Mouse (Mus musculus) kidney, postnatal 0 days (tissue): ENCODE measurements around the gene Myl6. TPM values are rescaled to one million over a fixed set of nuclear protein-coding genes. Genes with fewer than 3 reads are reported as not detected.
"Not testable (repeated sequence)": the region's sequence is repeated elsewhere in the genome, so short reads cannot be mapped to it uniquely, and the experiment has no call there.

Experiments used
- ATAC-seq: fragments of 200-750 bp; cut with Nextera tagmentation; replicated peaks from 2 replicates; pipeline ENCODE4 v1.8.0; 2017; ENCODE audit warnings: low read depth, moderate number of reproducible peaks, moderate TSS enrichment, moderate library complexity; ENCODE audit not compliant: low FRiP score
- DNase-seq: peaks from one replicate; pipeline ENCODE4 v3.0.0-alpha.2; 2016; ENCODE audit warnings: low spot score
- H3K27ac ChIP-seq: fragments of 300-500 bp; sonication (generic); 2 replicates; pipeline ENCODE4 v1.5.1; 2014; ENCODE audit warnings: mild to moderate bottlenecking
- H3K27me3 ChIP-seq: fragments of 300-500 bp; sonication (generic); 2 replicates; pipeline ENCODE4 v1.6.1; 2014; ENCODE audit warnings: low read length, mixed read lengths; ENCODE audit not compliant: insufficient read depth
- H3K36me3 ChIP-seq: fragments of 300-500 bp; sonication (generic); 2 replicates; pipeline ENCODE4 v1.6.1; 2014; ENCODE audit warnings: low read length, mixed read lengths; ENCODE audit not compliant: insufficient read depth
- H3K4me1 ChIP-seq: fragments of 300-500 bp; sonication (generic); replicated peaks from 2 replicates; pipeline ENCODE4 v1.6.1; 2014; ENCODE audit warnings: antibody characterized with exemption, low read length, mixed read lengths; ENCODE audit not compliant: insufficient read depth
- H3K4me2 ChIP-seq: fragments of 300-500 bp; sonication (generic); 2 replicates; pipeline ENCODE4 v1.6.1; 2014; ENCODE audit warnings: mild to moderate bottlenecking, low read length, moderate library complexity, mixed read lengths
- H3K4me3 ChIP-seq: fragments of 300-500 bp; sonication (generic); replicated peaks from 2 replicates; pipeline ENCODE4 v1.5.1; 2014; ENCODE audit warnings: low read depth, low read length
- H3K9ac ChIP-seq: fragments of 300-500 bp; sonication (generic); 2 replicates; pipeline ENCODE4 v1.6.1; 2014; ENCODE audit warnings: low read depth, low read length
- H3K9me3 ChIP-seq: fragments of 300-500 bp; sonication (generic); replicated peaks from 2 replicates; pipeline ENCODE4 v1.6.1; 2016; ENCODE audit warnings: low read length, inconsistent platforms, mixed read lengths
- CTCF ChIP-seq: IDR thresholded peaks from 2 replicates; pipeline ENCODE4 v1.5.1; 2016; ENCODE audit warnings: antibody characterized with exemption, low read depth, mild to moderate bottlenecking, moderate library complexity
- WGBS: fragments of 180-500 bp; shearing (Covaris S2); extraction: QIAGEN DNeasy Blood & Tissue Kit; methylation state at CpG from one replicate; pipeline ENCODE4 v1.1.7; 2014; 5-methylcytosine and 5-hydroxymethylcytosine counted together
- polyA plus RNA-seq: library from polyadenylated mRNA; unstranded; fragments of >200 nt; fragmentation: Nextera tagmentation; extraction: Ambion mirVana; gene quantifications from 2 replicates; pipeline ENCODE4 v1.2.1, GENCODE M21; 2015

Gene Myl6
- polyA plus RNA-seq, 1 experiment from 2014 or later = 1,495 TPM

GRCm38 (mm10) chr10:128492633-128493311, 1.2 kb downstream of the Myl6 start:
- Histone ChIP-seq H3K36me3 (peaks cover 34% of the 10 kb centered on the region), H3K4me2 (peak overlapping the region; percentile 62), H3K9me3 (no peaks in the 10 kb centered on the region), H3K4me1 (peaks cover 26% of the 10 kb centered on the region), H3K9ac (peak overlapping the region; percentile 67), H3K4me3 (peak overlapping the region; percentile 71), H3K27me3 (no peaks in the 10 kb centered on the region), H3K27ac (peak overlapping the region; percentile 97)
- ATAC-seq (peak; percentile 51), DNase-seq (peak; percentile 88)
- WGBS = 10% methylated on average over 12 of the region's 12 CpGs
- TF ChIP-seq CTCF = no peak

GRCm38 (mm10) chr10:128492051-128492450, 1.9 kb downstream of the Myl6 start:
- not testable (repeated sequence) for DNase-seq, H3K9me3 ChIP-seq, H3K27me3 ChIP-seq, ATAC-seq
- Histone ChIP-seq H3K4me3 (peak overlapping the region; percentile 71), H3K9ac (peak overlapping the region; percentile 67), H3K27ac (peak overlapping the region; percentile 97), H3K36me3 (peaks cover 41% of the 10 kb centered on the region), H3K4me1 (peaks cover 23% of the 10 kb centered on the region), H3K4me2 (peak overlapping the region; percentile 62)
- WGBS = 15% methylated on average over 7 of the region's 8 CpGs

- Histone ChIP-seq H3K4me2 (peak overlapping the region; percentile 62), H3K9me3 (no peaks in the 10 kb centered on the region), H3K9ac (peak overlapping the region; percentile 6; the same call in 1 of the 2 replicates), H3K4me3 (peak overlapping the region; percentile 71), H3K4me1 (peaks cover 21% of the 10 kb centered on the region), H3K27me3 (no peaks in the 10 kb centered on the region), H3K27ac (peak overlapping the region; percentile 32; the same call in 1 of the 2 replicates), H3K36me3 (peaks cover 42% of the 10 kb centered on the region)
- TF ChIP-seq CTCF = no peak
- ATAC-seq (no peak), DNase-seq (peak; percentile 59)
- whole genome bisulfite sequencing = 29% methylated on average over 6 of the region's 6 CpGs
These were observed 2.5 kb downstream of the Myl6 start for GRCm38 (mm10) chr10:128491495-128491894.

GRCm38 (mm10) chr10:128490912-128491311, 3.0 kb downstream of the Myl6 start:
- Histone ChIP-seq H3K4me2 (peak overlapping the region; percentile 62; the same call in 1 of the 2 replicates), H3K4me1 (peaks cover 21% of the 10 kb centered on the region), H3K36me3 (peaks cover 44% of the 10 kb centered on the region), H3K27ac (0 out of 2 replicates have a peak overlapping the region, but pooled peaks have one; percentile 32), H3K9ac (no peak overlapping the region), H3K4me3 (no peak overlapping the region), H3K27me3 (no peaks in the 10 kb centered on the region), H3K9me3 (no peaks in the 10 kb centered on the region)
- DNase-seq (no peak), ATAC-seq (no peak)
- TF ChIP-seq CTCF = no peak
- 31% methylated on average over 5 of the region's 5 CpGs for whole genome bisulfite sequencing

- no peak for TF ChIP-seq CTCF
- Histone ChIP-seq H3K9ac (no peak overlapping the region), H3K4me3 (no peak overlapping the region)
These were observed 3.7 kb downstream of the Myl6 start for GRCm38 (mm10) chr10:128490232-128490631.

GRCm38 (mm10) chr10:128489785-128490184, 4.2 kb downstream of the Myl6 start:
- Histone ChIP-seq H3K4me3 (no peak overlapping the region), H3K36me3 (peaks cover 51% of the 10 kb centered on the region), H3K4me2 (no peak overlapping the region), H3K27ac (peak overlapping the region; percentile 51; the same call in 1 of the 2 replicates), H3K27me3 (no peaks in the 10 kb centered on the region), H3K9me3 (no peaks in the 10 kb centered on the region), H3K4me1 (peaks cover 17% of the 10 kb centered on the region), H3K9ac (no peak overlapping the region)
- no peak for TF ChIP-seq CTCF
- WGBS = 52% methylated on average over 4 of the region's 4 CpGs
- no peak for DNase-seq
- ATAC-seq = no peak

More at GRCm38 (mm10) chr10:128490232-128490631, 3.7 kb downstream of the Myl6 start:
- ATAC-seq (no peak), DNase-seq (no peak)
- WGBS = 51% methylated on average over 5 of the region's 5 CpGs
- Histone ChIP-seq H3K36me3 (peaks cover 51% of the 10 kb centered on the region), H3K4me2 (no peak overlapping the region), H3K27me3 (no peaks in the 10 kb centered on the region), H3K4me1 (peaks cover 21% of the 10 kb centered on the region), H3K27ac (no peak overlapping the region; the same call in 1 of the 2 replicates), H3K9me3 (no peaks in the 10 kb centered on the region)
